Mouse (Mus musculus) lung, postnatal 25 days (tissue): Measurements from ENCODE around the gene Ccr7.

Experiments used
- DNase-seq: peaks from one replicate; pipeline ENCODE4 v3.0.0; 2022; ENCODE audit warnings: low spot score

The Ccr7 gene

DNA sequence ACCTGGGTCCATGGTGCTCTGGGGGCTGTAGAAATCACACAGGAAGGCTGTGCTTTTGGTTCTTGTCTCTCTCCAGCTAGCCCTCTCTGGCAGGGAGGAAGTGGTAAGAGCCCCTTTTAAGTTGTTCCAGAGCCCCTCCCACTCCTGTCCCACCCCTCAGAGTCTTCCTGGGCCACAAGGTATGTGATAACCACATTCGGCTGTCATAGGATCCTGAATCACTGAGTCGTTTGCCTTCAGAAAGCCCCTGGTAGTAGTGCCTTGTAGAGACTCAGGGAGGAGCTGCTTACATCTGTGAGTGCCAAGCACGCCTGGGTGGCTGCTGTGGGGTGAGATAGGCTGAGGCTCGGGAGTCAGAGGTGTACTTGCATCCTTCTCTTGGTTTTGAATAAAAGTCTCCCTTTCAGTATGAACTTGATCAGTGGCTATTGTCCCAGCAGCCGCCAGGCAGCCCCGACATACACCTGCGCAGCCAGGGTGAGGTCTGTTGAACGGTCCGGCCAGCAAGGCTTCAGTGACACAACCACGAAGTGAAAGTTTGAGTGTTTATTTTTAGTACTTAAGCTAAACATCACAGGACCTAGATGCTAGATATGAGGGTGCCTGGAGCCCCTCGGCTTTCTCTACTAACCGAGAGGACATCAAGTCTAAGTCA, at the start of gene Ccr7:
Gene Ccr7 (minus strand): TSS at position 91 of the 655 bp plus-strand sequence.
- peak; percentile 48 for DNase-seq

DNA sequence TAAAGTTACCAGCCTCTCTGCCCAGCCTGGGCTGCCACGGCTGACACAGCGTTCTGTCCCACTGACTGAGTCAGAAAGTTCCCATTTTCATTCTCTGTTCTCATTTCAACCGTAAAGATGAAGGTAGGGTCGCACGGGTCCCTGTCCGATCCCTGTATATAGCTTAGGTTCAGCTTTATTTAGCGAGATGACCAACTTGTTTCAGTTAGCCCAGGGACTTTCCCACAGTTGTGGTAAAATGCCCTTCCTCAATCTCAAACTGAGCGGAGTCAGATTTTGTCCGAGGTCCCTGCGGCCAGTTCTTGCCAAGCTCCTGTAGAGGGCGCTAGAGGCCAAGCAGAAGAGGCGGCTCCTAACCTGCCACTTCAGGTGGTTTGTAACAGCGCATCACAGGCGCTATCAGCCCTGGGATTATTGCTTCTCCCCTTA, 34.3 kb upstream of the Ccr7 start:
- DNase-seq: peak; percentile 67

DNA sequence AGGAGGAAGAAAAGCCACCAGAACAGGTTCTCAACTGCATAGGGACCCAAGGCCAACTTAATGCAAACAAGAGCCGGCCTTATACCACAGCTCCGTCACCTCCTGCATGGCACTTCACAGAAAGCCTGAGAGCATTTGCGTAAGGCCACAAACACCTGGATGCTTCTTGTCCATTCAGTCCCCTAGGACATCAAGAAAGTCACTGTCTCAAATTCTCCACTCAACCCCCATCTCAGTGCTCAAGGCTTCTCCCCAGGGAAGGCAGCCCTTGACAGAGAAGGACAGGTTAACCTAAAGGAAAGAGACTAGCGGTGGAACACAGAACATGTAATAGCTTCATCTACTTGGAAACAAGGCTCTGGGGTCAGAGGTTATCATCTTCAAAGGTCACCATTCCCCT, 32.5 kb upstream of the Ccr7 start:
- no peak for DNase-seq

DNA sequence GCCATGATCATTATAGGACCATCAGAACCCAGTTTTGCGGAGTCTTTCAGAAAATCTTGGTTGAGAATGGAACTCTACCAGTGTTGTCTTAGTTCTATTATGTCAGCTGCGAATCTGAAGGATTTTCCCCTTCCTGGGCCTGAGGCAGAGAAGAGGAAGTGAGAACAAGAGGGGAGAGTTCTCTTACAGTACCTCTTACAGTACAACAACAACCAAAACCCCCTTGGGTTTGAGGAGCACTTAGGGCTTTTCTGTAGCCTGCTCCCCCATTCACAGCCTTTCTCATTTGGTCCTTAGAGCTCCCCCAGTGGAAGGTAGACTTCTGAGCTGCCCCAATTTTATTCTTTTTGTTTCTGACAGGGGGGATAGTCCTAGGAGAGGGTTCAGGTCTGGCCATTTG, 32.0 kb upstream of the Ccr7 start:
- DNase-seq: no peak

DNA sequence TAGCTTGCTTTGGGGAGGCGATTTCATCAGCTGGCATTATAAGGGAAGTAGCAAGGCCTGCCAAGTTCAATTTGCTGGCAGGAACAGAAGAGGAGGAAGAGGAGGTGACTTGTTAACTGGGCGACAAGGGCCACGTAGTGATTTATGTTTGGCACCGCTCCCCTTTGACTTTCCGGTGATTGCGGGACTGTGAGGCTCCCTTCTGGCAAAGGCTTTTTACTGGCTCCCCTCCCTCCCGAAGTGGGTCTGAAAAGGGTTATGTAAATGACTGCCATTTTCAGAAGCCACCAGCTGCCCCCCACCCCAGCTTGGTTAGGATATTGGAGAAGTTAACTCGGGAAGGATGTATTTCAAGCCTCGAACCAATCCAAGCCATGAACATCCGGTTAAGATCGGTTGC, 27.7 kb upstream of the Ccr7 start:
- no peak for DNase-seq

DNA sequence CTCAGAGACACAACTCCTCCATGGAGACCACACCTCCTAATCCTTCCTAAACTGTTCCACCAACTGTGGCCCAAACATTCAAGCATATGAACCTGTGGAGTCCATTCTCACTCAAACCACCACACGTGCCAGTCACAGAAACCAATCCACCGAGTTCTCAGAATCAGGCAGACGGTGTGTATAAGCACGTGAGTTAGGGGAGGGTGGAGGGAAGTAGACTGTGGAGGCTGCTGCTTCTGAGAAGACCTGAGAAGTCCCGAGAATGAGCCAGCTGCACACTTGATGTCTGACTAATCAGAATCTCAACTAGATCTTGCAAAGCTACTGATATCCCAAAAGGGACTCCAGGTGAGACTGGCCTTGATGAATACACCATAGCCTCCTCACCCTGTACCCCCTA, 25.2 kb upstream of the Ccr7 start:
- DNase-seq: no peak

DNA sequence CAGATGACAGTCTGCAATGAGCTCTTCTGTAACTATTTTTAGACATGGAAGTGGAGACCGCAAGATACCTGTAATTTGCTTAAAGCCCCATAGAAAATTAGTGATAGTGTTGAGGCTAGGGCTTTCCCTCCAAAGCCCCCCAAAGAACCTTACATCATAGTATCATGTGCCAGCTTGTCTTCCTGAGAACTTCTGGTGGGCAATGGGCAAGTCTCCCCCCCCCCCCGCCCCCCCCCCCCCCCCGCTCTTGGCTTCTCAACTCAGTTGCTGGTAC, 23.0 kb upstream of the Ccr7 start:
- DNase-seq: no peak

DNA sequence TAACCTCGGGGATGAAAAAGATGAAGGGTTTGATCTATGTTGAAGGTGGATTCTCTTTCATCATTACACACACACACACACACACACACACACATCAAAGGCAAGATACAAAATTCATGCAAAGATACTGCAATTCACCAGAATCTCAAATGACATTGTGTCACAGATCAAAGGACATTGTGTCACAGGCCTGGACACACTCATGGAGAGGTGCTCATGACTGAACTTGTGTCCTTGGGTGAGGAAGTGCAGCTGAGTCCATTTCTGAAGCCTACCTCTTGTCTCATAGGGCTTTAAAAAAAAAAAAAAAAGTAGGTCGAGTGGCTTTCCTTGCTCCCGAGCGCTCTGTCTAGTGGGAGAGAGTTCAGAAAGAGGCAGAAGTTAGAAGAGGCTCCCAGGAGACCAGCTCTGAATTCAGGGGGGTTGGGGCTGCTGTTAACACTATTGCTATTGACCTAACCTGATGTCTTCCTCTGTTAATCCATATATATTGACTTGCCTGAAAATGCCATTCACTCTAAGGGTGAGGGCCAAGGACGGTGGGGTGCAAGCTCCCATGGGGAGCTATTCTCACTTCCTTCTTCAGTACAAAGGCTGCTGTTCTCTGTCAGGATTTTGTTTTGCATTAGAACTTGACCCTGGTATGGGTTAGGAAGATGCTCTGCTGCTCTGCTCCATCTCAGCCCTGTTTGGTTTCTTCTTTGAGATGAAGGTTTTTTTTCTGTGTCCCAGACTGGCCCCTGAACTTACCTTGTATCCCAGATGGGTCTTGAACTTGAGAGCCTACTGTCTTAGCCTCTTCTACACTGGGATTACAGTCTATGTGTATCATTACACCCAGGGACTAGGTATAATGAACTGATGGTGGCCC, 22.4 kb upstream of the Ccr7 start:
- no peak for DNase-seq

DNA sequence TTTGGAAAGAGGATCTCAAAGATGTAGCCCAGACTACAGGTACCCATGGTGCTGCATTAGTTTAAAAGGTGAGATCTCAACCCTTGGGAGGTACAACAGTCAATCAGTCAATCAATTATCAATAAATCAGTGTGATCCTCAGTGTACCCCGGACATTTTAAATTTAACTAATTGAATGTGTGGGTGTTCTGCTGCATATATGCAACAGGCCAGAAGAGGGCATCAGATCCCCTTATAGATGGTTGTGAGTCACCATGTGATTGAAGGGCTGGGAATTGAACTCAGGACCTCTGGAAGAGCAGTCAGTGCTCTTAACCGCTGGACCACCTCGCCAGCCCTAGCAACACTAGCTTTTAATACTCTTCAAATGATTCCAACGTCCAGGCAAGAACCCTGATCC, 17.1 kb upstream of the Ccr7 start:
- no peak for DNase-seq

DNA sequence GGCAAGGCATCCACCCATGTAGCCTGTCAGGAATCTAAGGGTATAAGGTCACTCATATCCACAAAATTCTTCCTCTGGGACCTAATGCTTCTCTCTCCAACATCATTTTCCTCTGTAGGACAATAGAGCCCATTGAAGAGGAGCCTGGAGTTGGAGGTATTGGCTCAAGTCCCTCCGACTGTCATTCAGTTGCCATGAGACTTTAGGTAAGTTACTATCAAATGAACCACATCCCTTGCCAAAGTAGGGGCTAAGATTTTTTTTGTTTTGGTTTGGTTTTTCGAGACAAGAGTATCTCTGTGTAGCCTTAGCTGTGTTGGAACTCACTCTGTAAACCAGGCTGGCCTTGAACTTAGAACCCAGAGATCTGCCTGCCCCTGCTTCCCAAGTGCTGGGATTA, 16.6 kb upstream of the Ccr7 start:
- no peak for DNase-seq

DNA sequence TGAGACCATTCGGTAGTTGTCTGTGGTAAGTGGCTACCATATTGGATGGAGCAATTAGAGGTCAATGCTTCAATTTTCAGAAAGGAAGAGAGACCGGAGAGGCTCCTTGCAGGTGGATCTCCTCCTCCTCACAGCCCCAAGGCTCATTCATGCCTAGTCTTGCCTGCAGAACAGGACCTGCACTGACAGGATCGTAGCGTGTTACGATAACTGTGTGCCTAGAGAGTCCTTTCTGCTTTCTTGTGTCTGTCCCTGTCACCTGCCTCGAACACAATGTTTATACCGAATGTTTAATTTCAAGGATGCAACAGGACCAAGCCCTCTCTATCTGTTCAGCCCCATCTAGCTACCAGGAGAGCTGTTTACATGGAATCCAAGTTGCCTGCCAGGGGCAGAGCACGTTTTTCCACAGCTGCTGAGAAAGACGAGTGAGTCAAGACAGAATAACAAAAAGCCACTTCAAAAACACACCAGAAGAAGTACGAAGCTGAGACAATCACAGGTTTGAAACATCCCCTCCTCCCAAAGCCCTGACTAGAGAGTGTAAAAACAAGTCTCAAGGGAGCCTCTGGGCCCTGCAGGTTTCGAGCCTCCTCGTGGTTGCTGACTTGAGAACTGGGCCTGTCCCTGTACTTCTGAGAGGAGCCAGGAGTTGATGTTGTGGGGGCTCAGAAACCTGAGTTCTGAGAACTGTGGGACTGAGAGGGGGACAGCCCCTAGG, 15.8 kb upstream of the Ccr7 start:
- peak; percentile 65 for DNase-seq

DNA sequence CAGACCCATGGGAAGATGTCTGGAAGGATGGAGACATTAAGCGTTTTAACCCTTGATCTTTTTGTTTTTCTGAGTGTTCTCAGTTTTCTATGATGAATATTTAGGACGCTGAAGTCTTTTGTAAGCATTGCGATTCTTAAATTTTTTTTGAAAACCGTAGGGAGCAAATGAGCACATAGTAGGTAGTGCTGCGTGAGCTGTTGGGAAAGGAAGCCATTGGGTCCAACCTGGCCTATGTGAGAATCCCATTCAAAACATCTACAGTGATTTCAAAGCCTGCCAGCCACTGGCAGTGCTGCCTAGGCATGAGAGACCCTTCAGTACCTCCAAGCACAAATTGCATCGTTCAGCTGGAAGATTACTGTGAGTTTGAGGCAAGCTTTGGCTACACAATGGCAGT, 15.1 kb upstream of the Ccr7 start:
- no peak for DNase-seq

DNA sequence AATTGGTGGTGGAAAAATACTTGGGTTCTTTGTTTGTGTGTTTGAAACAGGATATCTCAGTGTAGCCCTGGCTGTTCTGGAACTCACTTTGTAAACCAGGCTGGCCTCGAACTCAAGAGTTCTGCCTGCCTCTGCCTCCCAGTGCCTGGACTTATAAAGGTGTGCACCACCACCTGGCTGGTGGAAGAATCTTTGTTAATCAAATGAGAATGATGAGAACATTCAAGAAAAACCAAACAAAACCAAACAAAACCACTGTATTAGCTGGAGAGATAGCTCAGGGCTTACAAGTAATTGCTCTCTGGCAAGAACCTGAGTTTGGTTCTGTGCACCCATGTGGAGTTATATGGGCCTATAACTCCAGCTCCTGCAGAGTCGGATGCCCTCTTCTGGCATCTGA, 14.6 kb upstream of the Ccr7 start:
- no peak for DNase-seq

DNA sequence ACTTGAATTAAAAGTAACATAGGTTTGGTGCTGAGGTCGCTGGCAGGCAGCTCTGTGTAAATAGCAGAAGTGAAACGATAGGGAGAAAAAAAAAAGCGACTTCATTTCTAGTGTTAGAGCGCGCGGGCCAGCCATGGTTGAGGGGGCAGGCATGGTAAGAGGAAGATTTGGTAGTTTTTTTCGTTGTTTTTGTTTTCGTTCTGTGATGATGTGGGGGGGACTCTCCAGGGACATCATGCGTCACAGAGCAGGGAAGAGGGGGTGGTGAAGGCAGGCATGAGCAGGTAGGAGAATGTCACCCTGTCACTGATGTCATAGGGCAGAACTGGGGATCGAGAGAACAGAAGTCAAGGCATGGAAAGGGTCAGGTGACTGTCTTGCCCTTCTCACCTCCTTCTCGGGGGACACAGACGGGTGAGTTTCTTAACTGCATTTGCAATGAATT, 13.2 kb upstream of the Ccr7 start:
- peak; percentile 64 for DNase-seq

DNA sequence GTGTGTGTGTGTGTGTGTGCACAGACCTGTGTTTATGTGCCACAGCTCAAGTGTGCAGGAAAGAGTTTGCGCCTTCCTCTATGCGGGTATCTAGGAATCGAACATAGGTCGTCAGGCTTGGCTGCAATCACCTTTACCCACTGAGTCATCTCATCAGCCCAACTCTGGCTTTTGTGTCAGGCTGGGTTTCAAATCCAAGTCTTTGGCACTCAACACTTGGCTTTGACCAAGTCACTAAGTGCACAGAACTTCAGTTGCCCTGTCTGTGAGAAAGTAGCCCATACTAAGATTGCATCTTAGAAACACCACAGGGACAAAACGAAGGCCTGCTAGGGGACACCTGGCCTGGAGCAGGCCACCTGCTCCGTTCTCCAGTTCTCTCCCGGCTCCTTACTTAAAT, 12.7 kb upstream of the Ccr7 start:
- no peak for DNase-seq

DNA sequence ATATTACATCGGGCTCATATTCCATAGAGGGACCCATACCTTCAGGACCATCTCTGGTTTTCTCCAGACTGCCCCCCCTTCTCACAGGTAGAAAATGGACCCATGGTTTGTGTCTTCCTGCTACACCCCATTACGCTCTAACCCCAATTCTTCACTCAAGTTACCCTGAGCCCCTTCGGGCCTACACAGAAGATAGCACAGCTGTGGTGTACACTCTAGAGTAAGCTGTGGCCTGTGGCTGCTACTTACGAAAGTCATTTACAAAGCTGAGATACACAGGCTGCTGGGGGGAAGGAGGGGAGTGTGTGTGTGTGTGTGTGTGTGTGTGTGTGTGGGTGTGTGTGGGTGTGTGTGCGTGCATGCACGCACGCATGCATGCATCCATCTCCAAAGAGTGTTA, 11.4 kb upstream of the Ccr7 start:
- DNase-seq: no peak

DNA sequence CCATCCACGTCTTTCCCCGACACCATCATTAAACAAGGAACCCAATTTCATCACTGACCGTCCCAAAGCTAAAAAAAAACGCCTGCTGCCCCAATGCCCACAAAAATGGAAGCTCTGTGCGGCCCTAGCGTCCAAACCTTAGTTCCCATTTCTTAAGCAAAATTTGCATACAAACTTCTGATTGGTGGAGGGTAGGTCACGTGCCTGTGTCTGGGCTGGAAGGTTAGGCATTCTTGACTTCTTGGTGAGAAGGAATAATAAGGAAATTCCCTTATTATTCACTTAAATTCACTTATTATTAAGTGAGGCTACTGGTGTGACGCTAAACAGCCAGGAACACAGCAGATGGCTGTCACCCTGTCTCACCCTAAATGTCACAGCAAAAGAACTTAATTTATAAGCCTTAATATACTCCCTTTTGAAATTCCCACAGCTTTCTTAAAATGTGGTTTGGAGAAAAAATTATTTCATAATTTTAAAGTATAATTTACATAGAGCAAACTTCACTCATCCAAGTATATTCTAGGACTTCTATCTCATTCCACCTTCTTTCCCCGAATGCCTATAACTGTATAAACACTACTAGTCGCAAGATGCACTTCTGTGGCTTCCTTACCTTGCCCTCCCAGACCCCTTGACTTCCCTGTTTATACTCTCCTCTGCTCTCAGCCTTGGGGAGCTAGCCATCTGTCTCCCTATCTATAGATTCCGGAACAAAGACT, 10.3 kb upstream of the Ccr7 start:
- no peak for DNase-seq

DNA sequence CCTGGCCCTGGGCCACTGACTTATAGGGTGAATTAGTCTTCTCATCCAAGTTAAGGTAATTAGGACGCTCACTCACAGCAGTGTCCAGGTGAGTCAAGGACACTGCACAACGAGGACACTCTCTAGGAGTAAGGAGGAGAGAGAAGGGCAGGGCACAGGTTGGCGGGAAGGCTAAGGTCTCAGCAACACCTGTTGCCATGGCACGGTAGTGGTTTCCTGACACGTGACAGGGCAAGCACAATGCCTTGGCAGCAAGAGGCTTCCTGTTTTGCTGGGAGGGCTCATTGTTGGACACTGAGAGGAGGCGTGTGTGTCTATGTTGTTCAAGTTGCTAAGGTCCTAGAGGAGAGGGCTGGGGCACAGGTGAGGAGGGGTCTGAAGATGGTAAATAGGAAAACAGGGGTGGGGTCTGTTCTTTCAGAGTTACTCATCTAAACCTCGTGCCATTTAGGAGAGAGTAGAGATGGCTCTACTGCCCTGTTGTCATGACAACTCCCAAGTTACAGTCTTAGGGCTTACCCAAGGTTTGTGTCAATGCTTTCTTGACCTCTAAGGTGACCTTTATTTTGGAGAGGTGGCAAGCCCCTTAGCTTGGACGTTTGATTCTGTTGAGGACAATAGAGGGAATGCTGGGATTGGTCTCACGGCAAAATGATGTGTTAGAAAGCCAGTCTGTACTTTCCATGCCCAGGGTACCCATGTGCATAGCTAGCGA, 8.3 kb upstream of the Ccr7 start:
- DNase-seq: peak; percentile 72

DNA sequence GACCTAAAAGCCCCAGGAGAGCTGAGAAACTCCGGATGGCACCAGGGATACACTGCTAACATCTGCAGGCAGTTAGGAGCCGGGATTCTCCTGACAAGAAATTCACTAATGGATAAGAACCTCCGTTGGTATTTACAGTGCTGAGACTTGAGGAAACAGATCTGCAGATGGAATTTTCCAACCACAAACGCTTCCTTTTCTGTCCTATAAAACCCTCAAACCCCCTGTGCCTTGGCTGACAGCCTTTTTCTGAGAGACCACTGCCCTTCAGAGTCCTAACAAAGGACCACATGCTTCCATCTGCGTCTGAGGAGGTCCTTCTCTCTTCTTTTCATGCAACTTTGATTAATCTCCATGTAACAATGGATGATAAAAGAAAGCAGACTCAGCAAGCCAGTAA, 6.8 kb upstream of the Ccr7 start:
- DNase-seq: no peak

DNA sequence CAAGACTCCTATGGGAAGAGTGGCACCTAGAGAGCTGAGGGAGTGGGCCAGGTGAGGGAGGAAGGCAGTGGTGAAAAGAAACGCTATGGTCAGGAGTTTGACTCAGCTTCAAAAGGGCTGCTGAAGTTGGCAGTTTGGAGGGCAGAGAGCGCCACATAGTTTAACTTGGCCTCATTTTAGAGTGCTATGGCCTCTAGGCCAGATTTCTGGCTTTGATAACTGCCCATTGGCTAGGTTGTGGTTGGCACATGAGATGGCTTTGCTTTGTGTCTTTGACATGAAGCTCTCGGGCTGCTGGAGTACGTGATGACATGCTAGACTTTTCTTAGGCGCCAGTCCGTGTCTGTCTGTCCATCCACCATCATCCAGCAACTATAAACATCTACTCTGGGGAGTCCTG, 5.4 kb upstream of the Ccr7 start:
- DNase-seq: no peak

DNA sequence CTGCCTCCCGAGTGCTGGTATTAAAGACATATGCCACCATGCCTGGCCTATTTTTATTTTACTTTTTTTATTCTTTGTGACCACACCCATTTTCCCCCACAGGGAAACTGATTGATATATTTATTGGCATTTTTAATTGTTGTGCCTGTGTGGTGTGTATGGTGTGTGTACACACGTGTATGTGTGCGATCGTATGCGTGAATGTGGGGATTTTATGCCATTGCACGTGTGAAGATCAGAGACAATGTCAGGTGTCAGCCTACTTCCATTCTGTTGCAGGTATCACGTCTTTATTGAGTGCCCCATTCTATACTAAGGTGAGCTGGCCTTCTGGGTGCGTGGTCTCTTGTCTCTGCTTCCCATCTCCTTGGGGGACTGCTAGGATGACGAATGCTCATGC, 940 bp upstream of the Ccr7 start:
- DNase-seq: no peak
